Mouse (Mus musculus): ENCODE measurements around the gene Lypla2. TPM values are rescaled to one million over a fixed set of nuclear protein-coding genes. Genes with fewer than 3 reads are reported as not detected.

The Lypla2 gene
- polyA plus RNA-seq, 1 experiment from 2014 or later = 119 TPM

DNA sequence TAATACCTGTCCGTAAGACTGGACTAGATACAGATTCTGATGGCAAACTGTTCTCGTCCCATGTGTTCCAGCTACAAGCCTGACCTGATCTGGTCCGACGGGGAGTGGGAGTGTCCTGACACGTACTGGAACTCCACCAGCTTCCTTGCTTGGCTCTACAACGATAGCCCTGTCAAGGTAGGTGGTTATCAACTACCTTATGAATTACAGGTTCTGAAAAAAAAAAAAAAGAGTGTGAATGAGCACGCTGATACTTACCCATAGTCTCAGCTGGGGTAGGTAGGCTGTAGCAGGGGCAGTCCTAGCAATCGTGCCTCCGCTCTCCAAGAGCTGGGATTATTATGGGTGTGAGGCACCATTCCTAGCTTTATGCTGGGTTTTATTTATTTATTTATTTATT lies 42.6 kb downstream of the Lypla2 start:
- H3K4me2 ChIP-seq (replicated peaks) = no peak overlapping the region
- H3K27ac ChIP-seq (replicated peaks) = no peak overlapping the region
- H3K36me3 ChIP-seq = peaks cover 55% of the 10 kb centered on the region
- H3K9ac ChIP-seq = no peak overlapping the region
- H3K4me3 ChIP-seq (replicated peaks) = no peak overlapping the region
- no peak for ATAC-seq (ENCODE audit: insufficient number of reproducible peaks, low FRiP score, low TSS enrichment, low read depth)
- H3K27me3 ChIP-seq = no peaks in the 10 kb centered on the region
- no peaks in the 10 kb centered on the region for H3K9me3 ChIP-seq (replicated peaks)
- 87% methylated on average over 9 of the region's 9 CpGs for WGBS
- no peaks in the 10 kb centered on the region for H3K4me1 ChIP-seq

DNA sequence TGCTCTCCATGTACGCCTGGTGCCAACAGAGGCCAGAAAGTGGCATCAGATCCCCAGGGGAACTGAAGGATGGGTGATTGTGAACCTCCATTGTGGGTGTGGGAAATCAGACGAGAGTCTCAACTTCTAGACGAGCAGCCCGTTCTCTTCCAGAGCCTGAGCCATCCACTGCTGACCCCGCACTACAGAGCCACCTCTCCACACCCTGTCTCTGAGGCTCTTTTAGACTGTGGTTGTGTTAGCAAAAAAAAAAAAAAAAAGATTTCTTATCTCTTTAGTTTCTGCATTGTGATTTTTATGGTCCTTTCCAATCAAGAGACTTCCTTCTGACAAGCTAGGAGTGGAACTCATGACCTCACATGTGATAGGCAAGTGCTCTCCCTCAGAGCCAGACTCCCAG lies 43.0 kb downstream of the Lypla2 start:
- WGBS = 91% methylated on average over 5 of the region's 5 CpGs
- no peaks in the 10 kb centered on the region for H3K27me3 ChIP-seq
- peaks cover 51% of the 10 kb centered on the region for H3K36me3 ChIP-seq
- H3K4me1 ChIP-seq = no peaks in the 10 kb centered on the region
- H3K27ac ChIP-seq (replicated peaks) = no peak overlapping the region
- no peak for ATAC-seq (ENCODE audit: insufficient number of reproducible peaks, low FRiP score, low TSS enrichment, low read depth)
- no peaks in the 10 kb centered on the region for H3K9me3 ChIP-seq (replicated peaks)
- H3K4me2 ChIP-seq (replicated peaks) = no peak overlapping the region
- H3K4me3 ChIP-seq (replicated peaks) = no peak overlapping the region
- no peak overlapping the region for H3K9ac ChIP-seq

DNA sequence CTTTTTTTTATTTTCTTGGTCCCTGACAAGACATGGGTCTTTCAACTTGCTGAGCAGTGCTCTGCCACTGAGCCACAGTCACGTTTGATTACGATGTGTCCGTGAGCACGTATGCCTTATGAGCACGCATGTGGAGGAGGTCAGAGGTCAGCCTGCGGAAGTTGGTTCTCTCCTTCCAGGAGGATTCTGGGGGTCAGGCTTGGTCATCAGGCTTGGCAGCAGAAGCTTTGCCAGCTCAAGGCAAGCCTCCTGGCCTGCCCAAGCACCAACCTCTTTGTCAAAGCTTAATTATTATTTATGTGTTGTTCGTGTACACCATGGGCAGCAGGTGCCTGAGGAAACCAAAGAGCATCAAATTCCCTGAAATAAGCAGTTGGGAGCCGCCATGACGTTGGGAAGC lies 44.0 kb downstream of the Lypla2 start:
- Histone ChIP-seq H3K9ac (no peak overlapping the region), H3K27ac (replicated peaks) (no peak overlapping the region), H3K4me2 (replicated peaks) (no peak overlapping the region), H3K9me3 (replicated peaks) (no peaks in the 10 kb centered on the region), H3K4me3 (replicated peaks) (no peak overlapping the region), H3K4me1 (no peaks in the 10 kb centered on the region), H3K36me3 (peaks cover 46% of the 10 kb centered on the region), H3K27me3 (no peaks in the 10 kb centered on the region)
- 77% methylated on average over 9 of the region's 9 CpGs for WGBS
- no peak for ATAC-seq (ENCODE audit: insufficient number of reproducible peaks, low FRiP score, low TSS enrichment, low read depth)

DNA sequence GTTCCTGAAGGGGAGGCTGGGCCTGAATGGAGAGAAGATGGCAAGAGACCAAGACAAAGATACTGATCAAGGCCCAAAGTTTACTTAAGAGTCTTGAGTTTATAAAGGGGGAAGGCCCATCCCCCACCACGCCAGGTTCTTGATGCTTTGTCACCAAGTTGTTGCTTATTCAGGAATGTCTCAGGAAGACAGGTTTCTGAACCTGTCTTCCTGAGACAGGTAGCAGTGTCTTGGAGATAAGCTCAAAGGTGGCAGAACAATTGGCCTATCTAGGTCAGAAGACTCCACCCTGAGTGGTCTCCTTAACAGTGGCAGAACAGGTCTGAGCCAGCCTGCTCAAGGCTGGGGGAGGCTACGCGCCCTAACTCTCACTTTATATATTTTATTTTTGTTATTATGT lies 45.6 kb downstream of the Lypla2 start:
- Histone ChIP-seq H3K36me3 (peaks cover 35% of the 10 kb centered on the region), H3K9me3 (replicated peaks) (no peaks in the 10 kb centered on the region), H3K4me3 (replicated peaks) (no peak overlapping the region), H3K4me2 (replicated peaks) (no peak overlapping the region), H3K9ac (no peak overlapping the region), H3K27me3 (no peaks in the 10 kb centered on the region), H3K4me1 (peaks cover 5% of the 10 kb centered on the region), H3K27ac (replicated peaks) (no peak overlapping the region)
- 87% methylated on average over 3 of the region's 3 CpGs for WGBS
- ATAC-seq (ENCODE audit: insufficient number of reproducible peaks, low FRiP score, low TSS enrichment, low read depth) = no peak

DNA sequence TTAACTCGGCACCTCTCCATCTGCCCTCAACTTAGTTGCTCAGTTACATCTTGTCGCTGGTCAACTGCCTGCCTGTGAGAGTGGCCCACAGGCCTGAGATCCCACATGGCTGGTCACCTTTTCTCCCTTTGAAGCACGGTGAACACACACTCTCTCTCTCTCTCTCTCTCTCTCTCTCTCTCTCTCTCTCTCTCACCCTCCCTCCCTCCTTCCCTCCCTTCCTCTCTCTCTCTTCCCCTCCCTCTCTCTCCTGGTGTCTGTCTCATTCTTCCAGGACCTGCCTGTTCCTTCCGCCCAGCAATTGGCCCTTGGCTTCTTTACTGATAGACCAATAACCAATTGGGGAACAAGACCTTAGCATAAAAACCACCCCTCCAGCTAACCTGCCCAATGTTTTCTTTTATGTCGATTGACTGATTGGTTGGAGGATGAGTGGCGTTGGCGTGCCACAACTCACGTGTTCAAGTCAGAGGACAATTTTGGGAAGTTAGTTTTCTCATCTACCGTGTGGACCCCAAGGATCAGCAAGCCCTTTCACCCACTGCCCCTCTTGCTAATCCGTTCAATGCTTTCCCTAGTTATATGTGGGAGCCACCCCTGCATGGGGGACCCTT lies 46.1 kb downstream of the Lypla2 start:
- no peak for ATAC-seq (ENCODE audit: insufficient number of reproducible peaks, low FRiP score, low TSS enrichment, low read depth)

DNA sequence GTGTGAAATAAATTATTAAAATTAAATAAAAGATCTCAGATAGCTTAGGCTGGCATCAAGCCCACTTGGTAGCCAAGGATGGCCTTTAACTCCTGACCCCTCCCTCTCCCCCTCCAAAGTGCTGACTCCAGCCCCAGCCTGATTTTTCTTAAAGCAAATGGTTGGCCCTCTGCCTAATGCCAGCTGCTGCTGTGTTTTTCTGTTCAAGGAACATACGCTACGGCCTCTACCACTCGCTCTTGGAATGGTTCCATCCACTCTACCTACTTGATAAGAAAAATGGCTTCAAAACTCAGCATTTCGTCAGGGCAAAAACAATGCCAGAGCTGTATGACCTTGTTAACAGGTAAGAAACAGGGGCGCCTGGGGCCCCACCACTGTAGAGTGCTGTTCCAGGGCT lies 47.1 kb downstream of the Lypla2 start:
- no peak overlapping the region for H3K4me2 ChIP-seq (replicated peaks)
- ATAC-seq (ENCODE audit: insufficient number of reproducible peaks, low FRiP score, low TSS enrichment, low read depth) = no peak
- 87% methylated on average over 5 of the region's 5 CpGs for WGBS
- H3K4me1 ChIP-seq = peaks cover 11% of the 10 kb centered on the region
- no peaks in the 10 kb centered on the region for H3K9me3 ChIP-seq (replicated peaks)
- H3K36me3 ChIP-seq = peaks cover 20% of the 10 kb centered on the region; the same call in 1 of the 2 replicates
- no peak overlapping the region for H3K4me3 ChIP-seq (replicated peaks)
- H3K27ac ChIP-seq (replicated peaks) = no peak overlapping the region
- no peak overlapping the region for H3K9ac ChIP-seq
- H3K27me3 ChIP-seq = no peaks in the 10 kb centered on the region

More for the DNA sequence above, 46.1 kb downstream of the Lypla2 start:
- H3K9me3 ChIP-seq (replicated peaks) = no peaks in the 10 kb centered on the region
- H3K4me3 ChIP-seq (replicated peaks) = no peak overlapping the region
- no peak overlapping the region for H3K4me2 ChIP-seq (replicated peaks)
- H3K4me1 ChIP-seq = peaks cover 10% of the 10 kb centered on the region
- 86% methylated on average over 10 of the region's 10 CpGs for WGBS
- no peak overlapping the region for H3K9ac ChIP-seq
- H3K27ac ChIP-seq (replicated peaks) = no peak overlapping the region
- no peaks in the 10 kb centered on the region for H3K27me3 ChIP-seq
- peaks cover 30% of the 10 kb centered on the region for H3K36me3 ChIP-seq

DNA sequence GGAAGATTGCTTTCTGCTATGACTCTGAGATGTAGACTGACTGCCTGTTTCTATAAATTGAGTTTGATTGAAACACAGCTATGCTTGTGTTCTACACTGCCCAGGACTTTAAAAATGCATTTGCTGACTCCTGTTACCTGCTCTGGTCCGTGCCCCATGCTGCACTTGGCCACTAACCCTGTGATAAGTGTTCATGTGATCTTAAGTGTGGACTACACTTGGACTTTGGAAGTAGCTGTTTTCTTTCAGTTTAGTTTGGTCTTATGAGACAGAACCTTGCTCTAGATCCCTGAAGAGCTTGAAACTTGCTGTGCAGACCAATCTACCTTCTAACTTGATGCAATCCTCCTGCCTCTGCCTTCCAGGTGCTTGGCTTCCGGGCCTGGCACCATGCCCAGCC lies 48.0 kb downstream of the Lypla2 start:
- Histone ChIP-seq H3K4me3 (replicated peaks) (no peak overlapping the region), H3K4me2 (replicated peaks) (no peak overlapping the region), H3K27ac (replicated peaks) (no peak overlapping the region), H3K4me1 (peaks cover 11% of the 10 kb centered on the region), H3K9me3 (replicated peaks) (no peaks in the 10 kb centered on the region), H3K36me3 (peaks cover 19% of the 10 kb centered on the region; the same call in 1 of the 2 replicates), H3K27me3 (no peaks in the 10 kb centered on the region), H3K9ac (no peak overlapping the region)
- WGBS = 92% methylated on average over 2 of the region's 2 CpGs
- no peak for ATAC-seq (ENCODE audit: insufficient number of reproducible peaks, low FRiP score, low TSS enrichment, low read depth)

DNA sequence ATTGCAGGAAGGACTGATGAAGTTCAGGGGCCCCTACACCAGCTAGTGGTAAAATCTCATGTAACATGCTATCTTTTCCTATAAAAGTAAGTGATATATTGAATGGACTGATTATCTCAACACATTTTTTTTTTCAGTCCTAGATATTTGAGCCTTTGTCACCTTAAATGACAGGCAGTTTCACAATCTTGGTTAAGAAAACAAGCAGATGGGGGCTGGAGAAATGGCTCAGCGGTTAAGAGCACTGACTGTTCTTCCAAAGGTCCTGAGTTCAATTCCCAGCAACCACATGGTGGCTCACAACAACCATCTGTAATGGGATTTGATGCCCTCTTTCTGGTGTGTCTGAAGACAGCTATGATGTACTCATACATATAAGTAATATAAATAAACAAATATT lies 50.2 kb downstream of the Lypla2 start:
- H3K4me1 ChIP-seq = peaks cover 11% of the 10 kb centered on the region
- H3K27ac ChIP-seq (replicated peaks) = peak overlapping the region; percentile 84; the same call in 1 of the 2 replicates
- H3K4me3 ChIP-seq (replicated peaks) = peak overlapping the region; percentile 81; the same call in 1 of the 2 replicates
- H3K4me2 ChIP-seq (replicated peaks) = peak overlapping the region; percentile 92
- no peak for ATAC-seq (ENCODE audit: insufficient number of reproducible peaks, low FRiP score, low TSS enrichment, low read depth)
- whole genome bisulfite sequencing = 78% methylated on average over 1 of the region's 1 CpGs
- H3K27me3 ChIP-seq = no peaks in the 10 kb centered on the region
- no peaks in the 10 kb centered on the region for H3K9me3 ChIP-seq (replicated peaks)
- H3K36me3 ChIP-seq = peaks cover 19% of the 10 kb centered on the region; the same call in 1 of the 2 replicates
- H3K9ac ChIP-seq = no peak overlapping the region

DNA sequence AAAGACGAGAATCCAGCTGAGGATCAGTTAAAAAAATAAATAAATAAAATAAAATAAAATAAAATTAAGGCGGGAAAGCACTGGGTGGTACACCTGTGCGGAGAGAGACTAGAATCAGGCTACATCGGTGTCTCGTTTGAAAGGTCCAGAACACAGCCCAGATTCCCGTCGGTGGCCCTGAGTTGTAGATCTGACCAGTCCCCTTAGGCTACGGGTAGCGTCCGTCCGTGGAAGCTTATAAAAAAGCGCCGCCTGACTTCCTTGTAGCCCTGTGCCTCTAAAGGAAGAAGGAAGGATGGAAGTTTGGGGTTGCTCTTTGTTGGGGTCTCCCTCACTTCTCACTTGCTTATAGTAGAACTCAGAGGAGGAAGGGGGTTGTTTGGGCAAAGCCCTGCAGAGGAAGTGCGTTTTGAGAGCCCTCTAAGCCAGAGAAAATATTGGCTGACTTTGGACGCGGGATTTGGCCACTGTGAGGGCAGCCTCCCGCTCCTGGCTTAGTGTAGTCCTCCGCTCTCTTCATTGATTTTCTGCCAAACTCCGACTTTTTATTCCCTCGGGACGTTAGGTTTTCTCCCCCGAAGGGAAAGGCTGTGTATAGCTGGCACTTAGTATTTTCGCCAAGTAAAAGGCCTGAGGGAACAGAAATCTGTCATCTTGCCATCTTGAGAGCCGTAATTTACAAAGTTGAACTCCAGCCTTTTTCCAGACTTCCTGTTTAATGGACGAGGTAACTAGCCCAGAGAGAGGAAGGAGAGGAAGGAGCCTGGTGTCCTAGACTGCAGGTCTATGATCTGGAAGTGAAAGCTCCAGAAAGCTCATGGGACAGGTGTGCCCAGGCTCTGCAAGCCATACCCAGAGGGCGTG lies 50.9 kb downstream of the Lypla2 start:
- no peak for ATAC-seq (ENCODE audit: insufficient number of reproducible peaks, low FRiP score, low TSS enrichment, low read depth)
- WGBS = 4% methylated on average over 26 of the region's 26 CpGs

DNA sequence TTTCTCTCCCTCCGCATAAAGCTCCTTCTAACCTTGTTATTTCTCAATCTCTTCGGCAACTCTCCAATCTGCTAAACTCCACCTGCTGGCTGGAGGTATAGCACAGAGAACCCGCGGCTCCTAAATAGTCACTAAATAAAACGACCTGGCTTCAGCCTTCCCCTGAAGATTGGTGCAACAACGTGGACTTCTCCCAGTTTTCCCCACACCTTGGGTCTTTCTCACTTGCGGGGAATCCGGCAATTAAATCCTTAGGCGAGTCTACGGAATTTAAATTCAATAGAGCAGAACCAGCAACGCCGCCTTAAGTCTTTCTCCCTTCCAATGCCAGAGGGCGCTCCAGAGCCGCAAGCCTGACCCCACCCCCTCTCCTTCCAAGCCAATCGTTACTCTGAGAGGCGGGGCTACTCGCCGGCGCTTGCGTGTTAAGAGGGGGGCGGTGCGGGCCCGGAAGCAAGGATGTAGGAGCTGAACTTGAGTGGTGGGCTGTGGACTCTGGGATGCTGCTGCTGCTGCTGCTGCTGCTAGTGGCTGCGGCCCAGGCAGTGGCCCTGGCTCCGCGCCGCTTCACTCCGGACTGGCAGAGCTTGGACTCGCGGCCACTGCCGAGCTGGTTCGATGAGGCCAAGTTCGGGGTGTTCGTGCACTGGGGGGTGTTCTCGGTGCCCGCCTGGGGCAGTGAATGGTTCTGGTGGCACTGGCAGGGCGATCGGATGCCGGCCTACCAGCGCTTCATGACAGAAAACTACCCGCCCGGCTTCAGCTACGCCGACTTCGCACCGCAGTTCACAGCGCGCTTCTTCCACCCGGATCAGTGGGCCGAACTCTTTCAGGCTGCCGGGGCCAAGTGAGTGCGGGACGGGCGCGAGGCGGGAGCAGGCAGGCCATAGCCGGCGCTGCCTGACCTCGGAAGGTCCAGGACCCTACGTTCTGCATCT lies 51.9 kb downstream of the Lypla2 start, which contains the start of gene Fuca1:
Gene Fuca1 (plus strand): TSS at position 432 of the 938 bp plus-strand sequence.
- no peaks in the 10 kb centered on the region for H3K27me3 ChIP-seq
- H3K4me1 ChIP-seq = peaks cover 11% of the 10 kb centered on the region
- no peaks in the 10 kb centered on the region for H3K9me3 ChIP-seq (replicated peaks)
- WGBS = 2% methylated on average over 60 of the region's 60 CpGs
- peak within 1 kb of the TSS; percentile 81 for H3K4me3 ChIP-seq (replicated peaks)
- H3K9ac ChIP-seq = peak within 1 kb of the TSS; percentile 63
- peak; percentile 94 for ATAC-seq (ENCODE audit: insufficient number of reproducible peaks, low FRiP score, low TSS enrichment, low read depth)
- H3K27ac ChIP-seq (replicated peaks) = peak within 1 kb of the TSS; percentile 84
- peak within 1 kb of the TSS; percentile 92 for H3K4me2 ChIP-seq (replicated peaks)
- peaks cover 9% of the 10 kb centered on the region; the same call in 1 of the 2 replicates for H3K36me3 ChIP-seq

More for the DNA sequence above, 50.9 kb downstream of the Lypla2 start:
- Histone ChIP-seq H3K27me3 (no peaks in the 10 kb centered on the region), H3K4me2 (replicated peaks) (peak overlapping the region; percentile 92), H3K36me3 (peaks cover 16% of the 10 kb centered on the region; the same call in 1 of the 2 replicates), H3K4me3 (replicated peaks) (peak overlapping the region; percentile 81), H3K4me1 (peaks cover 11% of the 10 kb centered on the region), H3K9ac (peak overlapping the region; percentile 63), H3K27ac (replicated peaks) (peak overlapping the region; percentile 84), H3K9me3 (replicated peaks) (no peaks in the 10 kb centered on the region)

DNA sequence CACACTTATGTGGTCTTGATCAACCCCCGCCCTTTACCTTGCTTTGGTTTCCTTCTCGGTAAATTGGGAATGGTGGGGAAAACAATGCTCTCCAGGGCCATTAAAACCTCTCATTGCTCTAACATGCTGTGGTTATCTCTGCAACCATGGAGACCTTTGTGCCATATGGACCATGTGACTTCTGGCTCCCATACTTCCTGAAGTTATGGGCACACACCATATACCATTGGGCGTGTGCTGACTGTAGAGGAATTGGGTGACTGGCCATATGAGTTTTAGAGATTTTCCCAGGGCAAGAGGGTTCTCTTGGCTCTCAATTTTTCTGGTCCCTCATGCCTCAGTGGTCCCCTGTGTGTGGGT lies 53.2 kb downstream of the Lypla2 start:
- peaks cover 11% of the 10 kb centered on the region for H3K4me1 ChIP-seq
- ATAC-seq (ENCODE audit: insufficient number of reproducible peaks, low FRiP score, low TSS enrichment, low read depth) = no peak
- peaks cover 6% of the 10 kb centered on the region; the same call in 1 of the 2 replicates for H3K36me3 ChIP-seq
- no peaks in the 10 kb centered on the region for H3K9me3 ChIP-seq (replicated peaks)
- WGBS = 87% methylated on average over 3 of the region's 3 CpGs
- no peaks in the 10 kb centered on the region for H3K27me3 ChIP-seq
- H3K9ac ChIP-seq = no peak overlapping the region
- H3K27ac ChIP-seq (replicated peaks) = no peak overlapping the region
- H3K4me3 ChIP-seq (replicated peaks) = no peak overlapping the region
- no peak overlapping the region for H3K4me2 ChIP-seq (replicated peaks)

Data from embryonic facial prominence, embryonic 15.5 days (tissue).